Mouse (Mus musculus) forebrain, embryonic 10.5 days (tissue): Measurements from ENCODE around the gene Vangl1. TPM values are rescaled to one million over a fixed set of nuclear protein-coding genes. Genes with fewer than 3 reads are reported as not detected.

Experiments used
- polyA plus RNA-seq: library from polyadenylated mRNA; unstranded; fragments of >200 nt; fragmentation: Nextera tagmentation; extraction: Ambion mirVana; gene quantifications from 2 replicates; pipeline ENCODE4 v1.2.1, GENCODE M21; 2016

The Vangl1 gene
- polyA plus RNA-seq, 1 experiment from 2014 or later: 11.0 TPM

Other genes with a start within 250 kb of the Vangl1 start
- 10.4 and 16.5 TPM in 2 replicates for gene Nhlh2, start 194.6 kb downstream of the Vangl1 start, polyA plus RNA-seq
- not detected in 2 replicates for gene Casq2, start 118.3 kb downstream of the Vangl1 start, polyA plus RNA-seq